Comparison of ENCODE assay signal across 16 mouse cellular contexts in the genomic region with DNA sequence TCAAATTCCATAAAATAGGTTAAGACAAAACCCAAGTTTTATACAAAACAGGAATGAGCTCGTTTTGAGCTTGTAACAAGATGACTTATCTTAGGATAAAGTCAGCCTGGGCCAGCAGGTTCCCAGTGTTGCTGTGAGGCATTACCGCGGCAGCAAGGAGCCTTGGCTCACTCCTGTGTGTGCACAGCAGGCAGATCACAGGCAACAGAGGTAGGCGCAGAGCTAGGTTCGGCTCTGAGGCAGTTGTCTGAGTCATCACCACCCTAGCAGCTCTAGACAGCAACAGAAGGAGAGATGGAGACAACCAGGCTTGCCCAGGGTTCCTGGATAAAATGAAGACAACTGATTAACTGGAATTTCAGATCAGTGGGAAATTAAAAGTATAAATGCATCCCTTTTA. TPM values are rescaled to one million over a fixed set of nuclear protein-coding genes. Genes with fewer than 3 reads are reported as not detected.
A peak's percentile ranks its signal among the peaks of the same experiment; 100 is the strongest.
DNase-seq lines count a peak whose midpoint lies in the region; ATAC-seq lines count a peak whose summit lies in the region.
"Had no signal": no experiment of that assay in that cellular context is flagged by ENCODE, and none has a peak within 500 bp of the region (broad histone marks: within the 10 kb centered on the region; RNA-seq: fewer than 3 reads in every experiment).

No protein-coding gene starts in this region.

- no peak overlapping the region for H3K27ac ChIP-seq in forebrain, embryonic 11.5 days (ENCODE audit: low read depth, low read length)
- H3K27ac ChIP-seq: intestine, embryonic 15.5 days; limb, embryonic 13.5 days; macrophage had no signal

- H3K4me2 ChIP-seq in forebrain, embryonic 11.5 days (ENCODE audit: low read depth, low read length, severe bottlenecking), result no peak overlapping the region
- H3K4me2 ChIP-seq: intestine, embryonic 15.5 days; limb, embryonic 13.5 days had no signal

- peak; percentile 57 to 78 for DNase-seq in frontal cortex, adult 2 months (ENCODE audit: extremely low spot score in 1 of 2, low spot score in 1 of 2)
- DNase-seq in frontal cortex, postnatal 10 days (ENCODE audit: low spot score in 2 of 2), result no peak
- peak; percentile 18 for DNase-seq in ovary, postnatal 36 days (ENCODE audit: low spot score)
- DNase-seq in ovary, postnatal 10 days (ENCODE audit: low spot score), result no peak
- DNase-seq in cerebellum, adult 8-10 months, result peak; percentile 68
- peak; percentile 26 for DNase-seq in right cerebral cortex, postnatal 14 days
- DNase-seq in forebrain, embryonic 11.5 days (ENCODE audit: low spot score), result no peak
- no peak for DNase-seq in adrenal gland, adult 2 months
- DNase-seq: heart, postnatal 4 days; kidney, postnatal 14 days; liver, postnatal 0 days had no signal

- WGBS in forebrain, embryonic 11.5 days, result 38% methylated on average over 5 of the region's 5 CpGs

- H3K9ac ChIP-seq in forebrain, embryonic 11.5 days (ENCODE audit: low read length), result no peak overlapping the region
- H3K9ac ChIP-seq: intestine, embryonic 15.5 days; limb, embryonic 13.5 days; liver, postnatal 0 days had no signal

- ATAC-seq in forebrain, embryonic 11.5 days (replicated peaks; ENCODE audit: low FRiP score), result no peak
- ATAC-seq: activated CD4-positive, CD25-positive, alpha-beta regulatory T cell, adult 4 months; intestine, embryonic 15.5 days; liver, postnatal 0 days had no signal

- no peaks in the 10 kb centered on the region for H3K4me1 ChIP-seq in forebrain, embryonic 11.5 days (replicated peaks; ENCODE audit: control insufficient read depth, insufficient read depth, low read length)
- H3K4me1 ChIP-seq: intestine, embryonic 15.5 days had no signal

- no peaks in the 10 kb centered on the region for H3K36me3 ChIP-seq in forebrain, embryonic 11.5 days (ENCODE audit: control insufficient read depth, insufficient read depth, low read length)
- H3K36me3 ChIP-seq: intestine, embryonic 15.5 days; limb, embryonic 13.5 days had no signal

- no peaks in the 10 kb centered on the region for H3K9me3 ChIP-seq in forebrain, embryonic 11.5 days (ENCODE audit: control insufficient read depth, low read length)
- H3K9me3 ChIP-seq: intestine, embryonic 15.5 days; limb, embryonic 13.5 days had no signal

- no peak overlapping the region for H3K4me3 ChIP-seq in forebrain, embryonic 11.5 days (ENCODE audit: low read depth, low read length)
- H3K4me3 ChIP-seq: intestine, embryonic 15.5 days; limb, embryonic 13.5 days had no signal

- no peaks in the 10 kb centered on the region for H3K27me3 ChIP-seq in forebrain, embryonic 11.5 days (ENCODE audit: control insufficient read depth, insufficient read depth, low read length)
- H3K27me3 ChIP-seq: intestine, embryonic 15.5 days; limb, embryonic 13.5 days had no signal

RNA-seq across cellular contexts. Expression of a gene that starts 35.0 kb away (rescaled TPM):
- 366 and 429 TPM in 2 replicates for polyA plus RNA-seq in frontal cortex, adult 2 months (2012; rRNA removed)
- 1.5 and 2.2 TPM in 2 replicates for polyA plus RNA-seq in forebrain, embryonic 11.5 days (2014; fragmentation: Nextera tagmentation; extraction: Ambion mirVana)
- total RNA-seq in adrenal gland, adult 2 months (2021), result 100 to 1,000 TPM; 109 to 271 TPM
- 81.1 and 137 TPM in 2 replicates for polyA plus RNA-seq in adrenal gland, adult 2 months (2012; rRNA removed)
- total RNA-seq: MEL had no signal
- polyA plus RNA-seq: macrophage had no signal

Comparison
In these comparisons a context has a peak if more than half of its experiments do, and no peak if none do; other contexts are left out.
1. DNase-seq: peak in frontal cortex, adult 2 months (2 of 2), ovary, postnatal 36 days (single experiment), cerebellum, adult 8-10 months (single experiment) and right cerebral cortex, postnatal 14 days (single experiment); none in frontal cortex, postnatal 10 days (0 of 2), ovary, postnatal 10 days (single experiment), forebrain, embryonic 11.5 days (single experiment) and adrenal gland, adult 2 months (single experiment).
2. RNA of a gene that starts 35.0 kb away (polyA plus RNA-seq): 366 to 429 TPM in frontal cortex, adult 2 months and 81.1 to 137 TPM in adrenal gland, adult 2 months; 1.5 to 2.2 TPM in forebrain, embryonic 11.5 days; every median in the first group is over 10 times any median in the second.